Mouse (Mus musculus): Measurements from ENCODE around the gene Ncaph2.

Ncaph2 gene

GRCm38 (mm10) chr15:89352795-89353194 lies 2.7 kb upstream of the Ncaph2 start:
- peak overlapping the region; percentile 69 for H3K4me3 ChIP-seq (replicated peaks; ENCODE audit: low read length)
- TF ChIP-seq CTCF (conservative IDR thresholded peaks at IDR 0.05; ENCODE audit: low read length) (no peak), POU5F1 (IDR thresholded peaks at IDR 0.05; ENCODE audit: borderline replicate concordance, low read length) (no peak), NANOG (IDR thresholded peaks at IDR 0.05; ENCODE audit: borderline replicate concordance, low read length) (no peak)
- H3K9me3 ChIP-seq (ENCODE audit: low read length) = no peaks in the 10 kb centered on the region
- H3K36me3 ChIP-seq (ENCODE audit: insufficient read depth, low read length) = peaks cover 61% of the 10 kb centered on the region
- peaks cover 53% of the 10 kb centered on the region for H3K4me1 ChIP-seq (replicated peaks; ENCODE audit: low read depth, low read length)
- no peaks in the 10 kb centered on the region for H3K27me3 ChIP-seq (ENCODE audit: insufficient read depth, low read length)

- TF ChIP-seq POU5F1 (IDR thresholded peaks at IDR 0.05; ENCODE audit: borderline replicate concordance, low read length) (no peak), CTCF (conservative IDR thresholded peaks at IDR 0.05; ENCODE audit: low read length) (no peak), NANOG (IDR thresholded peaks at IDR 0.05; ENCODE audit: borderline replicate concordance, low read length) (no peak)
- no peaks in the 10 kb centered on the region for H3K9me3 ChIP-seq (ENCODE audit: low read length)
- H3K4me1 ChIP-seq (replicated peaks; ENCODE audit: low read depth, low read length) = peaks cover 64% of the 10 kb centered on the region
- peak overlapping the region; percentile 98; the same call in 1 of the 2 replicates for H3K4me3 ChIP-seq (replicated peaks; ENCODE audit: low read length)
- no peaks in the 10 kb centered on the region for H3K27me3 ChIP-seq (ENCODE audit: insufficient read depth, low read length)
- peaks cover 67% of the 10 kb centered on the region for H3K36me3 ChIP-seq (ENCODE audit: insufficient read depth, low read length)
These were observed 1.7 kb upstream of the Ncaph2 start for GRCm38 (mm10) chr15:89353837-89354236.

DNA sequence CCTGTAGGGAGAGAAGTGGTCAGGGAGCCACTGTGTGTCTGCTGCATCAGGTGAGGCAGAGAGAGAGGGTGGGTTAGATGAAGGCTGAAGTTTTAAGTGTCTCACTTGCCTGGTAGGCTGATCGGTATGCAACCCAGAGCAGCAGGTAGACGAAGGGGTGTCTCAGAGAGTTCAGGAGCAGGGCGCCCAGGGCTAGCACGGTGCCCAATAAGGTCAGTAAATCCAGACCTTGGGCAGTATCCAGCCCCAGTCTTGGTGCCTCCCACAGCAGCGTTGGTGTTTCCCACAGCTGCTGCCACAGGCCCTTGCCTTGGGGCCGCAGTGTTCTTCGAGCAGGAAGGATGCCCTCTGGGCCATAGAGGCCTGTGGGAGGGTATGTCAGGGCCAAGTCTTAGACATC lies 1.1 kb upstream of the Ncaph2 start:
- peaks cover 70% of the 10 kb centered on the region for H3K4me1 ChIP-seq (replicated peaks; ENCODE audit: low read depth, low read length)
- peak overlapping the region; percentile 98 for H3K4me3 ChIP-seq (replicated peaks; ENCODE audit: low read length)
- no peaks in the 10 kb centered on the region for H3K27me3 ChIP-seq (ENCODE audit: insufficient read depth, low read length)
- TF ChIP-seq NANOG (IDR thresholded peaks at IDR 0.05; ENCODE audit: borderline replicate concordance, low read length) (no peak), CTCF (conservative IDR thresholded peaks at IDR 0.05; ENCODE audit: low read length) (no peak), POU5F1 (IDR thresholded peaks at IDR 0.05; ENCODE audit: borderline replicate concordance, low read length) (no peak)
- no peaks in the 10 kb centered on the region for H3K9me3 ChIP-seq (ENCODE audit: low read length)
- peaks cover 73% of the 10 kb centered on the region for H3K36me3 ChIP-seq (ENCODE audit: insufficient read depth, low read length)

- peaks cover 82% of the 10 kb centered on the region for H3K4me1 ChIP-seq (replicated peaks; ENCODE audit: low read depth, low read length)
- H3K4me3 ChIP-seq (replicated peaks; ENCODE audit: low read length) = peak overlapping the region; percentile 98
- H3K9me3 ChIP-seq (ENCODE audit: low read length) = no peaks in the 10 kb centered on the region
- TF ChIP-seq POU5F1 (IDR thresholded peaks at IDR 0.05; ENCODE audit: borderline replicate concordance, low read length) (no peak), NANOG (IDR thresholded peaks at IDR 0.05; ENCODE audit: borderline replicate concordance, low read length) (no peak), CTCF (conservative IDR thresholded peaks at IDR 0.05; ENCODE audit: low read length) (no peak)
- H3K36me3 ChIP-seq (ENCODE audit: insufficient read depth, low read length) = peaks cover 74% of the 10 kb centered on the region
- no peaks in the 10 kb centered on the region for H3K27me3 ChIP-seq (ENCODE audit: insufficient read depth, low read length)
These were observed 853 bp downstream of the Ncaph2 start for GRCm38 (mm10) chr15:89356372-89356771.

DNA sequence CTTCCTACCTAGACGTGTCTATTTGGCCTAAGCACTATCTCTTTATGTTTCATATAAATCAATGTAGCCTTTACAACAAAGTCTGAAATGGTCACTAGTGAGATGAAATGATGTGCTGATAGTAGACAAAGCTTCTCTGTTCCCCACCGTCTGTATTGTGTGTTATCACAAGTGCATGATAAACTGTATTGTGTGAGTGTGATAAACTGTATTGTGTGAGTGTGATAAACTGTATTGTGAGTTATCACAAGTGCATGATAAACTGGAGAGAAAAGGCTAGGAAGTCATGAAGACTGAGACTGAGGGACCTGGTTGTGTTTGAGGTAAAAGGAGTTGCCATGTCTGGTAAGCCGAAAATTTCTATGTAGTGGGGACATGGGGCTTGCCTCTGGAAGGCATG lies 3.3 kb downstream of the Ncaph2 start:
- TF ChIP-seq CTCF (conservative IDR thresholded peaks at IDR 0.05; ENCODE audit: low read length) (no peak), POU5F1 (IDR thresholded peaks at IDR 0.05; ENCODE audit: borderline replicate concordance, low read length) (no peak), NANOG (IDR thresholded peaks at IDR 0.05; ENCODE audit: borderline replicate concordance, low read length) (no peak)
- Histone ChIP-seq H3K9me3 (ENCODE audit: low read length) (no peaks in the 10 kb centered on the region), H3K4me1 (replicated peaks; ENCODE audit: low read depth, low read length) (peaks cover 69% of the 10 kb centered on the region)

DNA sequence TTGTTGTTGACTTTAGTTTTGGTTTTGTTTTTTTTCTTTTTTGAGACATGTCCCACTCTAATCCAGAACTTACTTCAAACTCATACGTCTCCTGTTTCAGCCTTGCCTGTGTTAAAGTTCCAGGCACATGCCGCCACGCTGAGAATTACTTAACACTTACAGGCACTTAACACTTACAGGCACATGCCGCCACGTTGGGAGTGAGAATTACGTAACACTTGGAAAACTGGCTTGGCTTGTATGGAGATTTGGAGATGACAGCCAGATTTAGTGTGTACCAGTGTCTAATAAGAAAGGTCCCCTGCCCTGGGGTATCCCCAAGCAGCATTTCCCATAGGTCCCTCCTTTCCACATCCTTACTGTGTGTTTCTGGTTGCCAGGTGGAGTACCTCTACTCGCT lies 7.5 kb downstream of the Ncaph2 start:
- TF ChIP-seq CTCF (conservative IDR thresholded peaks at IDR 0.05; ENCODE audit: low read length) (no peak), NANOG (IDR thresholded peaks at IDR 0.05; ENCODE audit: borderline replicate concordance, low read length) (no peak), POU5F1 (IDR thresholded peaks at IDR 0.05; ENCODE audit: borderline replicate concordance, low read length) (no peak)

More for the DNA sequence above, 3.3 kb downstream of the Ncaph2 start:
- no peak overlapping the region for H3K4me3 ChIP-seq (replicated peaks; ENCODE audit: low read length)
- H3K36me3 ChIP-seq (ENCODE audit: insufficient read depth, low read length) = peaks cover 74% of the 10 kb centered on the region
- H3K27me3 ChIP-seq (ENCODE audit: insufficient read depth, low read length) = no peaks in the 10 kb centered on the region

GRCm38 (mm10) chr15:89365141-89365551 lies 9.6 kb downstream of the Ncaph2 start:
- H3K9me3 ChIP-seq (ENCODE audit: low read length) = no peaks in the 10 kb centered on the region

More for the DNA sequence above, 7.5 kb downstream of the Ncaph2 start:
- H3K4me1 ChIP-seq (replicated peaks; ENCODE audit: low read depth, low read length) = peaks cover 49% of the 10 kb centered on the region
- H3K9me3 ChIP-seq (ENCODE audit: low read length) = no peaks in the 10 kb centered on the region
- H3K4me3 ChIP-seq (replicated peaks; ENCODE audit: low read length) = no peak overlapping the region
- H3K27me3 ChIP-seq (ENCODE audit: insufficient read depth, low read length) = no peaks in the 10 kb centered on the region
- peaks cover 100% of the 10 kb centered on the region for H3K36me3 ChIP-seq (ENCODE audit: insufficient read depth, low read length)

DNA sequence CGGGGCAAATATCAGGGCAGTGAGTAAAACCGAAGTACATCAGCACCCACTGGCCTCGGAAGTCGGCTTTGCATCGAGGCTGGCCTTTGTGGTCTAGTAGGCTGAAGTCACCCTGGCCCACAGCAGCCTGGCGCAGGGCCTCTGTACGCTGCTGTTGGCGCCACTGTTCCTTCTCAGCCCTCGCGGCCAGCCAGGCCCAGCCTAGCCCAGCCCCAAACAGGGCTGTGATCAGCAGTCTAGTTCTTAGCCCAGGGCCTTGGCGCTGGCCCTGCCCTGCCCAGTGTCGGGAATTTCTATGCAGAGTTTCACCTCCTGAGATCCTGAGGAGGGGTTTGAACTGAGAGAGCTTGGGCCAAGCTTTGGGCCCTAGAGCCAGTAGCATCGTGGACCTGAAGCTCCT lies 16.5 kb downstream of the Ncaph2 start:
- H3K27me3 ChIP-seq (ENCODE audit: insufficient read depth, low read length) = peaks cover 8% of the 10 kb centered on the region
- peak overlapping the region; percentile 88 for H3K4me3 ChIP-seq (replicated peaks; ENCODE audit: low read length)
- H3K9me3 ChIP-seq (ENCODE audit: low read length) = no peaks in the 10 kb centered on the region
- H3K4me1 ChIP-seq (replicated peaks; ENCODE audit: low read depth, low read length) = peaks cover 77% of the 10 kb centered on the region
- TF ChIP-seq POU5F1 (IDR thresholded peaks at IDR 0.05; ENCODE audit: borderline replicate concordance, low read length) (no peak), CTCF (conservative IDR thresholded peaks at IDR 0.05; ENCODE audit: low read length) (no peak), NANOG (IDR thresholded peaks at IDR 0.05; ENCODE audit: borderline replicate concordance, low read length) (no peak)
- H3K36me3 ChIP-seq (ENCODE audit: insufficient read depth, low read length) = peaks cover 62% of the 10 kb centered on the region

More at GRCm38 (mm10) chr15:89365141-89365551, 9.6 kb downstream of the Ncaph2 start:
- H3K4me1 ChIP-seq (replicated peaks; ENCODE audit: low read depth, low read length) = peaks cover 48% of the 10 kb centered on the region
- TF ChIP-seq CTCF (conservative IDR thresholded peaks at IDR 0.05; ENCODE audit: low read length) (no peak), POU5F1 (IDR thresholded peaks at IDR 0.05; ENCODE audit: borderline replicate concordance, low read length) (no peak), NANOG (IDR thresholded peaks at IDR 0.05; ENCODE audit: borderline replicate concordance, low read length) (no peak)
- H3K27me3 ChIP-seq (ENCODE audit: insufficient read depth, low read length) = no peaks in the 10 kb centered on the region
- no peak overlapping the region for H3K4me3 ChIP-seq (replicated peaks; ENCODE audit: low read length)
- peaks cover 100% of the 10 kb centered on the region for H3K36me3 ChIP-seq (ENCODE audit: insufficient read depth, low read length)

- no peaks in the 10 kb centered on the region for H3K9me3 ChIP-seq (ENCODE audit: low read length)
- H3K4me1 ChIP-seq (replicated peaks; ENCODE audit: low read depth, low read length) = peaks cover 82% of the 10 kb centered on the region
- TF ChIP-seq POU5F1 (IDR thresholded peaks at IDR 0.05; ENCODE audit: borderline replicate concordance, low read length) (no peak), NANOG (IDR thresholded peaks at IDR 0.05; ENCODE audit: borderline replicate concordance, low read length) (no peak)
- H3K4me3 ChIP-seq (replicated peaks; ENCODE audit: low read length) = peak overlapping the region; percentile 88
- H3K27me3 ChIP-seq (ENCODE audit: insufficient read depth, low read length) = peaks cover 12% of the 10 kb centered on the region
- peaks cover 57% of the 10 kb centered on the region for H3K36me3 ChIP-seq (ENCODE audit: insufficient read depth, low read length)
These were observed 17.0 kb downstream of the Ncaph2 start for GRCm38 (mm10) chr15:89372536-89372935.
